Mouse (Mus musculus) limb, embryonic 11.5 days (tissue): Measurements from ENCODE around the gene Uck1. TPM values are rescaled to one million over a fixed set of nuclear protein-coding genes. Genes with fewer than 3 reads are reported as not detected.

Experiments used
- ATAC-seq: fragments of 200-750 bp; cut with Nextera tagmentation; 2 replicates; pipeline ENCODE4 v1.8.0; 2017; ENCODE audit warnings: low read depth; ENCODE audit not compliant: insufficient number of reproducible peaks, low FRiP score, low TSS enrichment
- DNase-seq: peaks from one replicate; pipeline ENCODE4 v3.0.0-alpha.2; 2015; ENCODE audit warnings: low spot score
- H3K27ac ChIP-seq: fragments of 300-500 bp; sonication (generic); replicated peaks from 2 replicates; pipeline ENCODE4 v1.5.1; 2014; ENCODE audit warnings: low read depth, mild to moderate bottlenecking, low read length
- H3K27me3 ChIP-seq: fragments of 300-500 bp; sonication (generic); 2 replicates; pipeline ENCODE4 v1.6.1; 2014; ENCODE audit warnings: mild to moderate bottlenecking, low read length, mixed read lengths; ENCODE audit not compliant: control insufficient read depth, insufficient read depth
- H3K36me3 ChIP-seq: fragments of 300-500 bp; sonication (generic); 2 replicates; pipeline ENCODE4 v1.6.1; 2014; ENCODE audit warnings: mild to moderate bottlenecking, low read length, moderate library complexity, mixed read lengths; ENCODE audit not compliant: control insufficient read depth, insufficient read depth
- H3K4me1 ChIP-seq: fragments of 300-500 bp; sonication (generic); 2 replicates; pipeline ENCODE4 v1.6.1; 2014; ENCODE audit warnings: low read length, mixed read lengths; ENCODE audit not compliant: control insufficient read depth, insufficient read depth
- H3K4me2 ChIP-seq: fragments of 300-500 bp; sonication (generic); 2 replicates; pipeline ENCODE4 v1.6.1; 2014; ENCODE audit warnings: low read depth, mild to moderate bottlenecking, moderate library complexity; ENCODE audit not compliant: severe bottlenecking
- H3K4me3 ChIP-seq: fragments of 300-500 bp; sonication (generic); 2 replicates; pipeline ENCODE4 v1.5.1; 2014; ENCODE audit warnings: low read depth, low read length
- H3K9ac ChIP-seq: fragments of 300-500 bp; sonication (generic); 2 replicates; pipeline ENCODE4 v1.6.1; 2014; ENCODE audit warnings: mild to moderate bottlenecking, low read length
- H3K9me3 ChIP-seq: fragments of 300-500 bp; sonication (generic); 2 replicates; pipeline ENCODE4 v1.6.1; 2016; ENCODE audit warnings: low read length; ENCODE audit not compliant: control insufficient read depth
- WGBS: fragments of 180-500 bp; shearing (Covaris S2); extraction: QIAGEN DNeasy Blood & Tissue Kit; methylation state at CpG from one replicate; pipeline ENCODE4 v1.1.7; 2014; 5-methylcytosine and 5-hydroxymethylcytosine counted together
- polyA plus RNA-seq: library from polyadenylated mRNA; unstranded; fragments of >200 nt; fragmentation: Nextera tagmentation; extraction: Ambion mirVana; gene quantifications from 2 replicates; pipeline ENCODE4 v1.2.1, GENCODE M21; 2014

The Uck1 gene
- polyA plus RNA-seq, 1 experiment from 2014 or later = 61.5 TPM

- ATAC-seq = no peak
- DNase-seq = no peak
- Histone ChIP-seq H3K36me3 (peaks cover 35% of the 10 kb centered on the region), H3K27me3 (no peaks in the 10 kb centered on the region), H3K9ac (no peak overlapping the region), H3K27ac (no peak overlapping the region), H3K9me3 (no peaks in the 10 kb centered on the region), H3K4me3 (no peak overlapping the region), H3K4me2 (no peak overlapping the region), H3K4me1 (peaks cover 6% of the 10 kb centered on the region; the same call in 1 of the 2 replicates)
- WGBS = 91% methylated on average over 5 of the region's 5 CpGs
These were observed 5.4 kb downstream of the Uck1 start for GRCm38 (mm10) chr2:32254563-32254962.

DNA sequence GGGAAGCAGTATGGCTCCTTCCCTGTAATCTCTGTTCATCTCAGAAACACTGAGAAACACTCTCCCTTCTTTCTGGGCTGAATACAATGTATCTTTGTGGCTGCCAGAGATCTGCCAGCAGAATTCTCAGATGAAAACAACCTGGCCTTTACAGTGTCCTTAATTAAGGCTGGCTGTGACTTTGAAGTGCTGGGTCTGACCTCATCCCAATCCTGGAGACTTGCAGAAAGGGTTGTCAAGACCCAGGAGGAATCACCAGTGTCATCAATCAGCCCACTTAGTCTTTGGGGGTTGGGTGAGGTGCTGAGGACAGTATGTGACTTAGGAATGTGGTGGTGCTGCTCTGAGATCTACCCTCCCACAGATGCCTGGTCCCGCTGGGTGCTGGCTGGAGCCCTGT lies 6.6 kb downstream of the Uck1 start:
- H3K27me3 ChIP-seq = no peaks in the 10 kb centered on the region
- H3K36me3 ChIP-seq = peaks cover 35% of the 10 kb centered on the region
- no peak for DNase-seq
- no peak overlapping the region for H3K4me3 ChIP-seq
- H3K9ac ChIP-seq = no peak overlapping the region
- no peaks in the 10 kb centered on the region for H3K9me3 ChIP-seq
- no peaks in the 10 kb centered on the region for H3K4me1 ChIP-seq
- H3K27ac ChIP-seq = no peak overlapping the region
- no peak for ATAC-seq
- WGBS = 50% methylated on average over 1 of the region's 1 CpGs
- H3K4me2 ChIP-seq = no peak overlapping the region

- Histone ChIP-seq H3K27ac (no peak overlapping the region), H3K27me3 (no peaks in the 10 kb centered on the region), H3K4me1 (no peaks in the 10 kb centered on the region), H3K4me2 (no peak overlapping the region), H3K4me3 (no peak overlapping the region), H3K9me3 (no peaks in the 10 kb centered on the region), H3K36me3 (peaks cover 34% of the 10 kb centered on the region), H3K9ac (no peak overlapping the region)
- 95% methylated on average over 5 of the region's 5 CpGs for WGBS
- no peak for ATAC-seq
- DNase-seq = no peak
These were observed 7.3 kb downstream of the Uck1 start for GRCm38 (mm10) chr2:32252658-32253057.

- H3K4me2 ChIP-seq = no peak overlapping the region
- DNase-seq (no peak), ATAC-seq (no peak)
- peaks cover 29% of the 10 kb centered on the region for H3K36me3 ChIP-seq
- H3K4me1 ChIP-seq = no peaks in the 10 kb centered on the region
- no peak overlapping the region for H3K9ac ChIP-seq
- WGBS = 92% methylated on average over 12 of the region's 12 CpGs
- no peaks in the 10 kb centered on the region for H3K9me3 ChIP-seq
- no peak overlapping the region for H3K27ac ChIP-seq
- H3K4me3 ChIP-seq = no peak overlapping the region
- no peaks in the 10 kb centered on the region for H3K27me3 ChIP-seq
These were observed 8.0 kb downstream of the Uck1 start for GRCm38 (mm10) chr2:32251791-32252527.

DNA sequence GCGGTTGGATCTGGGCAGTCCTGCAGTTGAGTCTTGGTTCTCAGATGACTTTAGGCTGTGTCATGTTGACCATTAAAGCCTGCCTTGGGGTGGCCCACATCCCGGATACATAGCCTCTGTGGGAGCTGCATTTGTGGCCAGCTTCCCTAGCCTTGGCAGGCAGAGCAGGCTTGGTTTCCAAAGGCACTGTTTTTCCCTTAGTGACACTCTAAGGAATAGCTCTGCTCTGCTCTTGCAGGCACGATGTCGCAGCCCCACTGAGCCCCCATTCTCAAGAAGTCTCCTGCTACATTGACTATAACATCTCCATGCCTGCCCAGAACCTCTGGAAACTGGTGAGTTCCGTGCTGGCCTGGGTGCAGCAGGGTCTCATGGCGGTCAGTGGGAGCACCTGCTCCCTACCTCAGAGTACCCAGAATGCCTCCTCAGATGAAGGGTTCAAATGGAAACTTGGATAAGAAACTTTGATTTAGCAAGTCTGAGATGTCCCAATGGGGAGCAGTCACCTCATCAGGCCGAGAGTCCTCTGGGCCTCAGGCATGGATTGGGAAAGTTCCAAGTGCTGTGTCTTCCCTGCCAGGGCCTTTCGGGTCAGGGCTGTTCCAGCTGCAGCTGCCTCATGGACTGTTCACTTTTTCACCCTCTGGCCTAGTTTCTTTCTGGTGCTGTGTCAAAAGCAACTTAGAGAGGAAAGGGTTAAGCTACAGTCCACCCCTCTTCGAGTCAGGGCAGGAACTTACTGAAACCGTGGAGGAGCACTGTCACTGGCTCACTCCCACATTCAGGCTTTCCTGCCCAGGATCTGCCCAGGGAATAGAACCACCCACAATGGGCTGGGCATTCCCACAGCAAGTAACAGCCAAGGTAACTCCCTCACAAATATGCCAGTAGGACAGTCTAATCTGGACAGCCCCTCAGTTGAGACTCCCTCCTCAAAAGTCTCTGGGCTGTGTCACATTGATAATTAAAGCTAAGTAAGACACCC lies 11.3 kb downstream of the Uck1 start:
- DNase-seq (no peak), ATAC-seq (no peak)
- WGBS = 76% methylated on average over 10 of the region's 10 CpGs

DNA sequence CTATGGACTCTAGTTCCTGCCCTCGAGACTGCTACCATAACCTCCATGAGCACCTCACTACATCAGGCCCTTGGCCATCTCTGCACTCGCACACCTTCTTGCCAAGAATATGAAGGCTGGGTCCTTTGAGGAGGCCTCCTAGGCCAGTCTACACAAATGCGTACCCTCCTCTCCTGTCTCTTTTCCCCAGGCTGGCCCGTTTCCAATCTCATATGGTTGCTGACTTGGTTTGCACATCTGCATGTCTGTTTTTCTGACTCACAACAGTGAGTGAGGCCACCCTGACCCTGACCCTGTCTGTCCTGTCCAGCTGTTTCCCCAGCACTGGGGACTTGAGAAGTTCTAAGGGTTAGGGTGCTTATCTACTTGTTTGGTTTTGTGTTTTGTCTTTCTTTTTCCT lies 13.2 kb downstream of the Uck1 start:
- H3K9ac ChIP-seq = no peak overlapping the region
- no peaks in the 10 kb centered on the region for H3K4me1 ChIP-seq
- H3K4me3 ChIP-seq = no peak overlapping the region
- H3K36me3 ChIP-seq = peaks cover 14% of the 10 kb centered on the region
- ATAC-seq (no peak), DNase-seq (no peak)
- no peak overlapping the region for H3K27ac ChIP-seq
- WGBS = 89% methylated on average over 4 of the region's 4 CpGs
- H3K4me2 ChIP-seq = no peak overlapping the region
- H3K27me3 ChIP-seq = no peaks in the 10 kb centered on the region
- no peaks in the 10 kb centered on the region for H3K9me3 ChIP-seq

More for the DNA sequence above, 11.3 kb downstream of the Uck1 start:
- Histone ChIP-seq H3K27ac (no peak overlapping the region), H3K4me2 (no peak overlapping the region), H3K4me3 (no peak overlapping the region), H3K9ac (no peak overlapping the region), H3K9me3 (no peaks in the 10 kb centered on the region), H3K4me1 (no peaks in the 10 kb centered on the region), H3K27me3 (no peaks in the 10 kb centered on the region), H3K36me3 (peaks cover 16% of the 10 kb centered on the region)

DNA sequence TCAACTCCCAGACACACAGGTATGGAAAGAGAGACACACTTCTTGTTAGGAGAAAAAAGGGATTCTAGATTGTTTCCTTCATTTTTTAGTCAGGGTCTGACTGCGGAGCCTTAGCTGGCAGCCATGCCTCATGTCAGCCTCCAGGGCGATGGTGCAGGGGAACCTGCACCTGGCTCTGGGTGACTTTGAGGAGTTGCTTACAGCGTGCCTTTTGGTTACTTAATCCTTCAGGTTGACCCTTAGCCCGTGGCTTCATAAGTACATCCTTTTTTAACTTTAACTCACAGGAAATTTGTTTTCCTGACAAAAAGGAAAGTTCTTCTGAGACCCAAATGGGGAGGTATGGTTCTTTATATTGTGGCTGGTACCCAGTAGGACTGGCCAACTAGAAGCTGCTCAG lies 17.0 kb downstream of the Uck1 start:
- H3K4me2 ChIP-seq = no peak overlapping the region
- no peak overlapping the region for H3K9ac ChIP-seq
- H3K27me3 ChIP-seq = no peaks in the 10 kb centered on the region
- H3K36me3 ChIP-seq = peaks cover 6% of the 10 kb centered on the region
- DNase-seq (no peak), ATAC-seq (no peak)
- 87% methylated on average over 4 of the region's 4 CpGs for WGBS
- no peak overlapping the region for H3K4me3 ChIP-seq
- H3K27ac ChIP-seq = no peak overlapping the region
- no peaks in the 10 kb centered on the region for H3K4me1 ChIP-seq
- no peaks in the 10 kb centered on the region for H3K9me3 ChIP-seq

GRCm38 (mm10) chr2:32240591-32240990 lies 19.4 kb downstream of the Uck1 start:
- Histone ChIP-seq H3K36me3 (peaks cover 2% of the 10 kb centered on the region; the same call in 1 of the 2 replicates), H3K9ac (no peak overlapping the region), H3K27ac (no peak overlapping the region), H3K4me3 (no peak overlapping the region), H3K27me3 (no peaks in the 10 kb centered on the region), H3K4me2 (no peak overlapping the region), H3K9me3 (no peaks in the 10 kb centered on the region), H3K4me1 (peaks cover under 1% of the 10 kb centered on the region; the same call in 1 of the 2 replicates)
- WGBS = 71% methylated on average over 5 of the region's 5 CpGs
- ATAC-seq = no peak
- DNase-seq = no peak
